Mouse (Mus musculus): Measurements from ENCODE around the gene Zbtb20.

DNA sequence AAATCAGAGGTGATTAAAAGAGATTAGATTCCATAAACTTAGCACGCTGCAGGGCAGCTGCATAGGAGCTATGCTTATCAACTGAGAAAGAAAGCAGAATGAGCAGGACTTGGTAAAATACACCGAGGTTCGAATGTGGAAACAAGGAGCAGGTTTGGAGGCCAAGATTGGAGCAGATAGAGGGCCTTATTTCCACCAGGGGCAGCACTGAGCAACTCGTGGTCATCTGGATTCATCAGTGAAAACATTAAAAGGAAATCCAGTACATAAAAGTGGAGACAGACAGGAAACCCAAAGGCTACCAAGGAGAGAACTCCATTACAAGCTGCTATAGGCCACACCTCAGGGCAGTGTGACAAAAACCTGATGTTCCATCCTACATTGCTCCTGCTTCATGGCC is 686.3 kb downstream of the Zbtb20 start:
- no peak for TF ChIP-seq CTCF (IDR thresholded peaks at IDR 0.05; ENCODE audit: low read depth, low read length)
- TF ChIP-seq GATA1 (IDR thresholded peaks at IDR 0.05; ENCODE audit: borderline replicate concordance, low read length), result no peak
- TF ChIP-seq TAL1 (conservative IDR thresholded peaks at IDR 0.05; ENCODE audit: low read depth, low read length), result no peak

Measured in G1E (cell line).